Mouse (Mus musculus): ENCODE data around the gene Trpc5os. TPM values are rescaled to one million over a fixed set of nuclear protein-coding genes. Genes with fewer than 3 reads are reported as not detected.

The Trpc5os gene
- not detected in 2 replicates for total RNA-seq (2021)
- long read RNA-seq, experiment 1: 0 reads
- long read RNA-seq, experiment 2: 0 reads

GRCm38 (mm10) chrX:144456281-144456680 is at the start of gene Trpc5os:
Gene Trpc5os (plus strand): TSS chrX:144456581.
- DNase-seq: no peak

GRCm38 (mm10) chrX:144408036-144408435 is 48.3 kb upstream of the Trpc5os start:
- DNase-seq: no peak

GRCm38 (mm10) chrX:144420259-144420658 is 36.1 kb upstream of the Trpc5os start:
- DNase-seq: no peak

GRCm38 (mm10) chrX:144421091-144421490 is 35.3 kb upstream of the Trpc5os start:
- DNase-seq: no peak

- no peak for DNase-seq
Measured at GRCm38 (mm10) chrX:144423848-144424247, 32.5 kb upstream of the Trpc5os start.

- DNase-seq: no peak
Measured at GRCm38 (mm10) chrX:144464416-144464815, 8.0 kb downstream of the Trpc5os start.

GRCm38 (mm10) chrX:144491394-144491793 is 35.0 kb downstream of the Trpc5os start:
- no peak for DNase-seq

- DNase-seq: no peak
Measured at GRCm38 (mm10) chrX:144523239-144523638, 66.9 kb downstream of the Trpc5os start.

- no peak for DNase-seq
Measured at GRCm38 (mm10) chrX:144526042-144526441, 69.7 kb downstream of the Trpc5os start.

Other genes with a start within 250 kb of the Trpc5os start
- gene Alg13, start 138.8 kb upstream of the Trpc5os start, total RNA-seq (2021): 11.5 and 12.4 TPM in 2 replicates
- 1.1 and 1.4 TPM in 2 replicates for gene Trpc5, start 231.6 kb downstream of the Trpc5os start, total RNA-seq (2021)
- 2.1 and 3.1 TPM in 2 replicates for gene Rtl4, start 232.3 kb downstream of the Trpc5os start, total RNA-seq (2021)